In the genomic region with DNA sequence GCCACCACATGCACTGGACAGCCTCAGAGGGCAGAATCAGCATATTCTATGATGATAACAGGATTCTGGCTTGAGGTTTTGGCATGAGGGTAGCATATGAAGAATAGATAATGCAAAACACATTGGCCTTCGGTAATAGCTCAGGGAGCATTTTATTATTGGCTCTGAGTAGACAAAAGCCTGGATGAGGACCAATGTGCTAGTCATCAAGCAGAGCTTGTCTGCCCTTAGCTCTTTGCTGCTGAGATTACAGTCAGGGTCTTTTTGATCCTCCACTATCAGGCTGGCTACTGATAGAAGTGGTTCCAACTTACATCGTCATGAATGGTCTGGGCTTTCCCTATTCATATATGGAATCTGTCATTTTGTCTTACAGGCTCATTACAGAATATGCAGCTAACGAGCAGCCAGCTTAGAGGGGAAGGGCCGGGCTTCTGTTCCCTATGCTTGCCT, we compare ENCODE assay signal across 14 mouse cellular contexts. TPM values are rescaled to one million over a fixed set of nuclear protein-coding genes. Genes with fewer than 3 reads are reported as not detected.
DNase-seq lines count a peak whose midpoint lies in the region; ATAC-seq and TF ChIP-seq lines count a peak whose summit lies in the region.
"Had no signal": no experiment of that assay in that cellular context is flagged by ENCODE, and none has a peak within 500 bp of the region (broad histone marks: within the 10 kb centered on the region; RNA-seq: fewer than 3 reads in every experiment).

No protein-coding gene starts in this region.

- no peak for TF ChIP-seq CTCF in lung, embryonic 14.5 days (IDR thresholded peaks at IDR 0.05; ENCODE audit: low read depth)

- peak overlapping the region; percentile 31 for H3K27ac ChIP-seq in forebrain, embryonic 15.5 days (replicated peaks)
- no peak overlapping the region for H3K27ac ChIP-seq in forebrain, embryonic 12.5 days
- no peak overlapping the region; the same call in 1 of the 2 replicates for H3K27ac ChIP-seq in lung, embryonic 14.5 days (ENCODE audit: low read depth)
- H3K27ac ChIP-seq in embryonic facial prominence, embryonic 15.5 days (replicated peaks) = no peak overlapping the region
- H3K27ac ChIP-seq: hindbrain, embryonic 10.5 days; kidney, postnatal 0 days had no signal

- peak; percentile 70 for DNase-seq in lung, embryonic 14.5 days
- no peak for DNase-seq in lung, adult 18-20 months
- peak; percentile 14 for DNase-seq in heart, postnatal 4 days
- no peak for DNase-seq in frontal cortex, postnatal 10 days (ENCODE audit: low spot score in 2 of 2)
- DNase-seq in ovary, postnatal 10 days (ENCODE audit: low spot score) = no peak
- DNase-seq: adrenal gland, postnatal 25 days; thymus, adult 2 months had no signal

- H3K36me3 ChIP-seq in forebrain, embryonic 15.5 days = no peaks in the 10 kb centered on the region
- H3K36me3 ChIP-seq in forebrain, embryonic 12.5 days (replicated peaks) = no peaks in the 10 kb centered on the region
- no peaks in the 10 kb centered on the region for H3K36me3 ChIP-seq in lung, embryonic 14.5 days (ENCODE audit: insufficient read depth)
- no peaks in the 10 kb centered on the region for H3K36me3 ChIP-seq in embryonic facial prominence, embryonic 15.5 days
- H3K36me3 ChIP-seq: G1E; hindbrain, embryonic 10.5 days had no signal

- no peak overlapping the region for H3K9ac ChIP-seq in forebrain, embryonic 15.5 days (replicated peaks)
- H3K9ac ChIP-seq in forebrain, embryonic 12.5 days = no peak overlapping the region
- no peak overlapping the region for H3K9ac ChIP-seq in lung, embryonic 14.5 days
- H3K9ac ChIP-seq in embryonic facial prominence, embryonic 15.5 days = no peak overlapping the region

- H3K27me3 ChIP-seq in forebrain, embryonic 15.5 days = no peaks in the 10 kb centered on the region
- H3K27me3 ChIP-seq in forebrain, embryonic 12.5 days = no peaks in the 10 kb centered on the region
- H3K27me3 ChIP-seq in lung, embryonic 14.5 days (ENCODE audit: insufficient read depth, low read length) = no peaks in the 10 kb centered on the region
- no peaks in the 10 kb centered on the region for H3K27me3 ChIP-seq in embryonic facial prominence, embryonic 15.5 days

- 31% methylated on average over 4 of the region's 4 CpGs for WGBS in forebrain, embryonic 15.5 days
- WGBS in forebrain, embryonic 12.5 days = 54% methylated on average over 4 of the region's 4 CpGs
- WGBS in lung, embryonic 14.5 days = 57% methylated on average over 4 of the region's 4 CpGs
- WGBS in embryonic facial prominence, embryonic 15.5 days = 57% methylated on average over 4 of the region's 4 CpGs

- peak; percentile 42 for ATAC-seq in forebrain, embryonic 15.5 days (replicated peaks)
- ATAC-seq in forebrain, embryonic 12.5 days (ENCODE audit: low FRiP score) = no peak
- peak; percentile 63; the same call in 1 of the 2 replicates for ATAC-seq in lung, embryonic 14.5 days (ENCODE audit: insufficient read depth)
- peak; percentile 54 for ATAC-seq in embryonic facial prominence, embryonic 15.5 days (ENCODE audit: insufficient number of reproducible peaks, low FRiP score, low TSS enrichment, low read depth)
- ATAC-seq: inflammation-experienced regulatory T-cells, adult 6 months had no signal

- no peak overlapping the region for H3K4me2 ChIP-seq in forebrain, embryonic 15.5 days (replicated peaks)
- H3K4me2 ChIP-seq in forebrain, embryonic 12.5 days = no peak overlapping the region
- H3K4me2 ChIP-seq in lung, embryonic 14.5 days = no peak overlapping the region
- H3K4me2 ChIP-seq in embryonic facial prominence, embryonic 15.5 days (replicated peaks) = no peak overlapping the region

- no peak overlapping the region for H3K4me3 ChIP-seq in forebrain, embryonic 15.5 days
- no peak overlapping the region for H3K4me3 ChIP-seq in forebrain, embryonic 12.5 days (replicated peaks)
- no peak overlapping the region for H3K4me3 ChIP-seq in lung, embryonic 14.5 days (ENCODE audit: low read depth, low read length)
- no peak overlapping the region for H3K4me3 ChIP-seq in embryonic facial prominence, embryonic 15.5 days (replicated peaks)
- H3K4me3 ChIP-seq: hindbrain, embryonic 10.5 days had no signal

- no peaks in the 10 kb centered on the region for H3K9me3 ChIP-seq in forebrain, embryonic 15.5 days
- no peaks in the 10 kb centered on the region for H3K9me3 ChIP-seq in forebrain, embryonic 12.5 days
- no peaks in the 10 kb centered on the region for H3K9me3 ChIP-seq in lung, embryonic 14.5 days (ENCODE audit: low read depth, low read length)
- no peaks in the 10 kb centered on the region for H3K9me3 ChIP-seq in embryonic facial prominence, embryonic 15.5 days (replicated peaks)

- peaks cover 30% of the 10 kb centered on the region for H3K4me1 ChIP-seq in forebrain, embryonic 15.5 days
- no peaks in the 10 kb centered on the region for H3K4me1 ChIP-seq in forebrain, embryonic 12.5 days
- no peaks in the 10 kb centered on the region; the same call in 1 of the 2 replicates for H3K4me1 ChIP-seq in lung, embryonic 14.5 days (ENCODE audit: insufficient read depth)
- no peaks in the 10 kb centered on the region for H3K4me1 ChIP-seq in embryonic facial prominence, embryonic 15.5 days
- H3K4me1 ChIP-seq: hindbrain, embryonic 10.5 days had no signal

RNA-seq across cellular contexts. Expression of a gene that starts 52.3 kb away (rescaled TPM):
- 0.32 and 0.59 TPM in 2 replicates for polyA plus RNA-seq in forebrain, embryonic 15.5 days (2015; fragmentation: Nextera tagmentation; extraction: Ambion mirVana)
- 0.08 and 0.21 TPM in 2 replicates for polyA plus RNA-seq in forebrain, embryonic 12.5 days (2016; fragmentation: Nextera tagmentation; extraction: Ambion mirVana)
- polyA plus RNA-seq in lung, embryonic 14.5 days (2014; fragmentation: Nextera tagmentation; extraction: Ambion mirVana) = 0.28 TPM in 1 of 2 replicates, not detected in the other
- polyA plus RNA-seq in embryonic facial prominence, embryonic 15.5 days (2015; fragmentation: Nextera tagmentation; extraction: Ambion mirVana) = 0.39 and 0.41 TPM in 2 replicates
- total RNA-seq in heart, postnatal 4 days (2021) = under 1 TPM; 0.14 to 0.43 TPM

Comparison
In these comparisons a context has a peak if more than half of its experiments do, and no peak if none do; other contexts are left out.
1. DNase-seq: peak in lung, embryonic 14.5 days (single experiment) and heart, postnatal 4 days (single experiment); none in lung, adult 18-20 months (0 of 2), frontal cortex, postnatal 10 days (0 of 2) and ovary, postnatal 10 days (single experiment).